Mouse (Mus musculus) C2C12 (cell line): Measurements from ENCODE around the gene Cyp2f2.

Source experiments
- CTCF ChIP-seq: IDR thresholded peaks from one replicate; pipeline ENCODE4 v1.5.1; 2011; ENCODE audit not compliant: control insufficient read depth, insufficient read depth, insufficient read length
- MAX ChIP-seq: IDR thresholded peaks from one replicate; pipeline ENCODE4 v1.6.1; 2011; ENCODE audit warnings: mild to moderate bottlenecking, control low read depth
- MYOG ChIP-seq: IDR thresholded peaks from one replicate; pipeline ENCODE4 v1.6.1; 2011; ENCODE audit not compliant: control insufficient read depth, insufficient read length; ENCODE audit errors: extremely low read depth
- USF1 ChIP-seq: IDR thresholded peaks from one replicate; pipeline ENCODE4 v1.6.1; 2011; ENCODE audit warnings: low read depth, mild to moderate bottlenecking, control low read depth, moderate library complexity

DNA sequence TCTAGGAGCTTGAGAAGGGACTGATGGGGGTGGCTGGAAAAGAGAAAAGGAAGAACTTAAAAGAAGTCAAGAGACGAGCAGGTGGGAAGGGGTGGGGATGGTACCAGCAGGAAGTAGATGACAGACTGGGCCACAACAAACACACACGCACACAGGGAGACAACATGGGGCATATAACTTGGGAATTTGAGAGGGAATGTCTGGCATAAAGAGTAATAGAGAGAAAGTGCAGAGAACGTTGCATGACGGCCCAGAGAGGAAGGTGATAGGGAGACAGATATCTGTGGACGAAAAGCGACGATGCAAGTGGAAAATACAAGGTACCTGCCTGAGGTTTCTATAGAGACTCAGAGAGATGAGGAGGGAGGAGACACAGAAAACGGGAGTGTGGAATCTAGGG lies 46.0 kb downstream of the Cyp2f2 start:
- TF ChIP-seq MAX (no peak), CTCF (no peak), MYOG (no peak), USF1 (no peak)
